Mouse (Mus musculus) forebrain, embryonic 11.5 days (tissue): ENCODE measurements around the gene Upf1. TPM values are rescaled to one million over a fixed set of nuclear protein-coding genes. Genes with fewer than 3 reads are reported as not detected.

ENCODE experiments used
- ATAC-seq: fragments of 200-750 bp; cut with Nextera tagmentation; replicated peaks from 2 replicates; pipeline ENCODE4 v1.8.0; 2017; ENCODE audit warnings: moderate TSS enrichment; ENCODE audit not compliant: low FRiP score
- DNase-seq: peaks from one replicate; pipeline ENCODE4 v3.0.0-alpha.2; 2017; ENCODE audit warnings: low spot score
- H3K27ac ChIP-seq: fragments of 300-500 bp; sonication (generic); 2 replicates; pipeline ENCODE4 v1.5.1; 2014; ENCODE audit warnings: low read depth, low read length
- H3K27me3 ChIP-seq: fragments of 300-500 bp; sonication (generic); 2 replicates; pipeline ENCODE4 v1.6.1; 2014; ENCODE audit warnings: mild to moderate bottlenecking, low read length, mixed read lengths; ENCODE audit not compliant: control insufficient read depth, insufficient read depth
- H3K36me3 ChIP-seq: fragments of 300-500 bp; sonication (generic); 2 replicates; pipeline ENCODE4 v1.6.1; 2014; ENCODE audit warnings: mild to moderate bottlenecking, low read length, moderate library complexity, mixed read lengths; ENCODE audit not compliant: control insufficient read depth, insufficient read depth
- H3K4me1 ChIP-seq: fragments of 300-500 bp; sonication (generic); replicated peaks from 2 replicates; pipeline ENCODE4 v1.6.1; 2014; ENCODE audit warnings: low read length, mixed read lengths; ENCODE audit not compliant: control insufficient read depth, insufficient read depth
- H3K4me2 ChIP-seq: fragments of 300-500 bp; sonication (generic); 2 replicates; pipeline ENCODE4 v1.6.1; 2014; ENCODE audit warnings: low read depth, mild to moderate bottlenecking, low read length, moderate library complexity, mixed read lengths; ENCODE audit not compliant: severe bottlenecking
- H3K4me3 ChIP-seq: fragments of 300-500 bp; sonication (generic); 2 replicates; pipeline ENCODE4 v1.5.1; 2014; ENCODE audit warnings: low read depth, low read length
- H3K9ac ChIP-seq: fragments of 300-500 bp; sonication (generic); 2 replicates; pipeline ENCODE4 v1.6.1; 2014; ENCODE audit warnings: low read length
- H3K9me3 ChIP-seq: fragments of 300-500 bp; sonication (generic); 2 replicates; pipeline ENCODE4 v1.6.1; 2016; ENCODE audit warnings: low read length, mixed read lengths; ENCODE audit not compliant: control insufficient read depth
- WGBS: fragments of 180-500 bp; shearing (Covaris S2); extraction: QIAGEN DNeasy Blood & Tissue Kit; methylation state at CpG from one replicate; pipeline ENCODE4 v1.1.7; 2014; 5-methylcytosine and 5-hydroxymethylcytosine counted together
- polyA plus RNA-seq: library from polyadenylated mRNA; unstranded; fragments of >200 nt; fragmentation: Nextera tagmentation; extraction: Ambion mirVana; gene quantifications from 2 replicates; pipeline ENCODE4 v1.2.1, GENCODE M21; 2014

Gene Upf1
- 25.6 and 25.8 TPM in 2 replicates for polyA plus RNA-seq

- WGBS: under 1% methylated on average over 69 of the region's 69 CpGs
- ATAC-seq: peak; percentile 90
- Histone ChIP-seq H3K36me3 (no peaks in the 10 kb centered on the region; the same call in 1 of the 2 replicates), H3K9ac (peak within 1 kb of the TSS; percentile 96), H3K4me2 (peak within 1 kb of the TSS; percentile 99), H3K9me3 (no peaks in the 10 kb centered on the region), H3K4me1 (peaks cover 22% of the 10 kb centered on the region), H3K27ac (peak within 1 kb of the TSS; percentile 78), H3K27me3 (no peaks in the 10 kb centered on the region), H3K4me3 (peak within 1 kb of the TSS; percentile 99)
- DNase-seq: peak; percentile 99
These were observed at the start of gene Upf1 for GRCm38 (mm10) chr8:70353194-70353817. Gene Upf1, minus strand, starts transcription at chr8:70353278.

DNA sequence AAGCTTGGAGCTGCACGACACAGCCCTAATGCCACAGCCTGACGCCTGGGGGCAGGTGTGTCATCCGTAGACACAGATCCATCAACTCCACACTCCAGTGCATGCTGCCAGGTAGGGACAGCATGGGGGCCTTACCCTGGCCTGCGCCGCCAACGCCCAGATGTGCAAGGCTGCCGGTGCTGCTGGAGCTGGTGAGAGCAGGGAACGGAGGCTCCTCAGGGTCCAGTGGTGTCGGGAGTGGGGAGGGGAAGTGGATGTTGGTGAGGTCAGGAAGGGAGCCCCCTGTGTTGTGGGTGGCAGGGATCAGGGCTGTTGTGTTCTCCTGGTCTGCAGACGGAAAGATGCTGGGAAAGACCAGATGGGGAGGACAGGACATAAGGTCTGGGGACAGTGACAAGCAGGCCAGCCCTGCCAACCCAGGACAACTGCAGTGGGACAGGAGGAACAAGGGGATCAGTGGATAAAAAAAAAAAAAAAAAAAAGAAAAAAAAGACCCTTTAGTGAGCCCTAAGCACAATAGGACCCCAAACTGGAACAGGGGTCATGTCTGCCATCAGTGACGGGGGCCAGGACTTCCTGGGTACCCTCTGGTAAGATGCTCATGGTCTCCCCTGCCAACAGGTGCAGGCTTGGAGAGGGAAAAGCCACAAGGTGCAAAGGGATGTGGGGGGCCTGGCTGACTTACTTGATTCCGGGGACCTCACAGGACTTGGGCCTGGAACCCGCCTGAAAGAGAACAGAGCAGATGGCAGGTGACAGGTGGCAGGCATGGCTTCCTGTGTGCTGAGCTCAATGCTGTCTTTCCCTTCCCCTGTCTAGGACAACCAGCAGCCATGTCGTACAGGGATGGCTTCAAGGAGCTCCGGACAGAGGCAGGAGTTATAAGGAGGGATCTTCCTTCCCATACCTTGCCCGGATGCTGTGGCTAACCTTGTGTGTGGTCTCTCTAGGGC lies 44.8 kb upstream of the Upf1 start:
- Histone ChIP-seq H3K4me2 (no peak overlapping the region), H3K27ac (no peak overlapping the region), H3K9ac (no peak overlapping the region), H3K27me3 (no peaks in the 10 kb centered on the region), H3K4me3 (no peak overlapping the region), H3K9me3 (no peaks in the 10 kb centered on the region), H3K4me1 (no peaks in the 10 kb centered on the region), H3K36me3 (no peaks in the 10 kb centered on the region; the same call in 1 of the 2 replicates)
- no peak for ATAC-seq
- WGBS: 87% methylated on average over 16 of the region's 16 CpGs
- DNase-seq: no peak

DNA sequence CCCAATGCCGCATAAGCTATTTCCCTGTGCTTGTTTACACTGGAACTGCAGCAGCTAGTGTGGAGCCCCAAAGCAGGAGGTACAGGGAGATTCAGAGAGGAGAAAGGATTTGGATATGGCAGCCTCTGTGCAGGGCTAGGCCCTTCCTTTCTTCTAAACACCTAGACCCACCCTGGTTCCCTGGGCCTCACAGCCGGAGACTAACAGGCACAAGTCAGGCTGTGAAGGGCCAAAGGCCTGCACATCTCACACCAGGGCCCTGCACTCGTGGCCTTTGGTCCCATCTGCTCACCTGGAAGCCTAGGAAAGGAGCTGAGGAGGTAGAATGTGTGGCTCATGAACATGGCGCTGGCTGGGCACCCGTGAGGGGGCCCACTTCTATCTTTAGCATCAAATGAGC lies 43.1 kb upstream of the Upf1 start:
- H3K36me3 ChIP-seq: no peaks in the 10 kb centered on the region; the same call in 1 of the 2 replicates
- DNase-seq (no peak), ATAC-seq (no peak)
- H3K27me3 ChIP-seq: no peaks in the 10 kb centered on the region
- H3K4me2 ChIP-seq: no peak overlapping the region
- H3K9ac ChIP-seq: no peak overlapping the region
- H3K27ac ChIP-seq: no peak overlapping the region
- WGBS: 78% methylated on average over 5 of the region's 5 CpGs
- no peaks in the 10 kb centered on the region for H3K4me1 ChIP-seq
- H3K4me3 ChIP-seq: no peak overlapping the region
- no peaks in the 10 kb centered on the region for H3K9me3 ChIP-seq

DNA sequence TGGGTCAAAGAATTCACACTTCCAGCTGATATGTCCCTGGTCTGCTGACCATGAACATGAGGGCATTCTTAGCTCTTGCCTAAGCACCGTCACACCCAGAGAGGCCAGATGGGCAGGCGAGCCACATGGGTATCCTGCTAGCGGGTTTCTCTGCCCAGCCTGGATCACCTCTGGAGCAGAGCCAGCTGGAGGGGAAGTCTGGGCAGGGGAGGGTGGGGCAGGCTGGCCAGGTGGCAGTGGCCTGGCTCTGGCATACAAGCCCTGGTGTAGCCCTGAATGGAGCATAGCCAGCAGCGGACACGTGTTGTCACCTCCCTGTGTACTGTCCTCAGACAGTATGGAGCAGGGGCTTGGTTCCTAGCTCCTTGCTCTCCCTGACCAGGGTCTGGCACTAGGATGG lies 42.6 kb upstream of the Upf1 start:
- Histone ChIP-seq H3K27ac (no peak overlapping the region), H3K36me3 (no peaks in the 10 kb centered on the region; the same call in 1 of the 2 replicates), H3K4me1 (no peaks in the 10 kb centered on the region), H3K27me3 (no peaks in the 10 kb centered on the region), H3K4me3 (no peak overlapping the region), H3K9me3 (no peaks in the 10 kb centered on the region), H3K9ac (no peak overlapping the region), H3K4me2 (no peak overlapping the region)
- DNase-seq (no peak), ATAC-seq (no peak)
- WGBS: 84% methylated on average over 5 of the region's 5 CpGs

DNA sequence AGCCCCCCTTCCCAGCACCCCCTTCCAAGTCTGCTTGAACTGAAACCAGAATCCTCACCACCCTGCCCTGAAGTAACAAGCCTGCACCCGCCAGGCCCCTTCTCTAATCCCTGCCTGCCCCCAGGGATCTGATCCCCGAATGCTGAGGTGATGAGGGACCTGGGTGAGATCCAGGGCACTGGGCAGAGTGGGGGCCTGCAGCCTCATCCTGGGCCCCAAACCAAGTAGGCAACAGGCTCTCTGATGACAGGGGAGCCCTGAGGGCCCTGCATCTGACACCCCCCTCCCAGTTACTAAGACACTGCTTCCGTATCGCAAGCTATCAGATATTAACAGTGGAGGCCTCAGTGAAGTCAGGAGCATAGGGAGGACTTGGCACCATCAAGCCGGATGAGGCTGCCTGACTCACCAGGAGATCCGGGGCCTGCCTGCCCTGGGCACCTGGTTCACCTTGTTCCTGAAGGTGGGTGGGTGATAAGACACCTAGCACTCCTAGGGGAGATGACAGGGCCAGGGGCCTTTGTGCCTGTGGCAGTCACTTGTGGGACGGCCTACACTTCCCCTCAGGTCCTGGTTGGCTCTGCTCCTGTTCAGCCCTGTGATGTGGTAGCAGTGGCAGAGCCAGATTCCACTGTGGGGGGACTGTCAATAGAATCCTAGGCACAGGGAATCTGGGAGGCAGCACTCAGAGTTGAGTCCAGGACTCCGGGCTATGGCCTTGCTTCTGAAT lies 41.4 kb upstream of the Upf1 start:
- DNase-seq (no peak), ATAC-seq (no peak)
- no peak overlapping the region for H3K4me3 ChIP-seq
- H3K36me3 ChIP-seq: no peaks in the 10 kb centered on the region; the same call in 1 of the 2 replicates
- no peak overlapping the region for H3K27ac ChIP-seq
- no peaks in the 10 kb centered on the region for H3K4me1 ChIP-seq
- H3K9me3 ChIP-seq: no peaks in the 10 kb centered on the region
- no peak overlapping the region for H3K4me2 ChIP-seq
- H3K27me3 ChIP-seq: no peaks in the 10 kb centered on the region
- 87% methylated on average over 8 of the region's 8 CpGs for WGBS
- no peak overlapping the region for H3K9ac ChIP-seq

GRCm38 (mm10) chr8:70393087-70393486 lies 40.0 kb upstream of the Upf1 start:
- H3K4me2 ChIP-seq: no peak overlapping the region
- H3K9ac ChIP-seq: no peak overlapping the region
- ATAC-seq (no peak), DNase-seq (no peak)
- no peaks in the 10 kb centered on the region for H3K4me1 ChIP-seq
- 81% methylated on average over 5 of the region's 5 CpGs for WGBS
- no peak overlapping the region for H3K4me3 ChIP-seq
- no peaks in the 10 kb centered on the region; the same call in 1 of the 2 replicates for H3K36me3 ChIP-seq
- no peaks in the 10 kb centered on the region for H3K9me3 ChIP-seq
- no peak overlapping the region for H3K27ac ChIP-seq
- no peaks in the 10 kb centered on the region for H3K27me3 ChIP-seq

GRCm38 (mm10) chr8:70389678-70390077 lies 36.6 kb upstream of the Upf1 start:
- Histone ChIP-seq H3K36me3 (no peaks in the 10 kb centered on the region), H3K4me2 (no peak overlapping the region), H3K27ac (no peak overlapping the region), H3K9ac (no peak overlapping the region), H3K4me1 (no peaks in the 10 kb centered on the region), H3K9me3 (no peaks in the 10 kb centered on the region), H3K4me3 (no peak overlapping the region), H3K27me3 (no peaks in the 10 kb centered on the region)
- DNase-seq (no peak), ATAC-seq (no peak)
- 90% methylated on average over 2 of the region's 2 CpGs for WGBS

DNA sequence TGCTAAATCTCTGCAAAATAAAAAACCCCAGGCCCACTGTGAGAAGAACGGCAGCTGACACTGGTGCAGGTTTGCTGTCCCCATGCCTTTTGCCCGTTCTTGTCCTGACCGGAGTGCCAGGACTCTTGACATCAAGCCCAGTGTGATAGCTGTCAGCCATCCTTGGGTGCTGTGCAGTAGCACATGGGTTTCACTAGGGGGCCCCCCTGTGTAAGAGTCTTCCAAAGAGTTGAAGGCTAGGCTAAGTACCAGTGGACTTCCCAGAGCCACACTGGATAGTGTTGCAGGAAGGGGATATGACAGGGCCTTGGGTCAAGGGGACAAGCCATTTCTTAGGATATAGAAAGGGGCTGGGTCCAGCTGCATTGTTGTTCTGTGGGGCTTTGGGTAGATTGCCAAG lies 30.2 kb upstream of the Upf1 start:
- Histone ChIP-seq H3K36me3 (no peaks in the 10 kb centered on the region), H3K27ac (no peak overlapping the region), H3K9ac (no peak overlapping the region), H3K4me2 (no peak overlapping the region), H3K27me3 (peaks cover under 1% of the 10 kb centered on the region; the same call in 1 of the 2 replicates), H3K9me3 (no peaks in the 10 kb centered on the region), H3K4me1 (no peaks in the 10 kb centered on the region), H3K4me3 (no peak overlapping the region)
- peak; percentile 69 for DNase-seq
- ATAC-seq: peak; percentile 33; the same call in 1 of the 2 replicates
- WGBS: 67% methylated on average over 3 of the region's 3 CpGs
